Mouse (Mus musculus): ENCODE data around the gene Crlf1.
A peak's percentile ranks its signal among the peaks of the same experiment; 100 is the strongest.

Crlf1 gene

DNA sequence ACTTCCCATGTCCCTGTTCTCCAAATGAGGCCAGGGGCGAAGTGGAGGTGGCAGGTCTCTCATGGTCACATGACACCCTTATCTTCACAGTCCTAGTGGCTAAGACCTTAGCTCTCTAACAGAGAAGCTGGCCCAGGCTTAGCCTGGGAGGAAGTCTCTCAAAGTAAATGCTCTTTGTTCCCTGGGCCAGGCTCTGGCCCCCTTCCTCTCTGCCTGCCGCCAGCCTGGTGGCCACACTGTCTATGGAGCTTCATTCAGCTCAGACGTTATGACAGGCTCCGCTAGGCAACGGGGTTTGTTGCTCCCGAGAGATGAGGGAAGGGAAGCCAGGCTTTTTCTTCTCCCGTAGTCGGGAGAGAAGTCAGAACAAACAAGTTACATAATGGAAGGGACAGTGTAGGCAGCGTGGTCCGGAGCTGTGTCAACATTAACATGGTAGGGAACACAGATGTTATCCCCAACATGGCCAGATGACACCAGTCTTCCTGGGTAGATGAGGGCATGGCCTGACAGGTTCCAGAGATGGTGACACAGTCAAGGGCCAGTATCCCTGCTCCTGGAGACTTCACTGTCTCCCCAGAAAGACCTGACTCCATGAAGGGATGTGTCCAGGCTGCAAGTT, 23.6 kb upstream of the Crlf1 start:
- DNase-seq, result no peak

DNA sequence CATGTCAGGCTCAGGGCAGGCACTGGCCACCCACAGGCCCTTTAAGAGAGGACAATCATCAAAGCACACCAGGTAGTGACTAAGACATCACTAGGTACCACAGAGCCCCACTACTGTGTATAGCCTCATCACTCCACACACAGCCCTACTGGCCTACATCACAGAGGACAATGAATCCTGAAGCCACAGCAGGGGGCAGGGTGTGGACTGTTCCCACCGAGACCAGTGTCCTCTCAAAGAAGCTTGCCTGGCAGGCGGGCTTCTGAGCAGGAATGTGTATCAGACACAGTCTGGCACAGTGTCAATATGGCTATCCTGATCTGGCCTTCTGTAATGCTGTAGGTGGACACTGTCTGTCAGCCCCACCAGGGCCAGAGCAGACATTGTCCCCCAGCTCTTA, 23.0 kb upstream of the Crlf1 start:
- no peak for DNase-seq

DNA sequence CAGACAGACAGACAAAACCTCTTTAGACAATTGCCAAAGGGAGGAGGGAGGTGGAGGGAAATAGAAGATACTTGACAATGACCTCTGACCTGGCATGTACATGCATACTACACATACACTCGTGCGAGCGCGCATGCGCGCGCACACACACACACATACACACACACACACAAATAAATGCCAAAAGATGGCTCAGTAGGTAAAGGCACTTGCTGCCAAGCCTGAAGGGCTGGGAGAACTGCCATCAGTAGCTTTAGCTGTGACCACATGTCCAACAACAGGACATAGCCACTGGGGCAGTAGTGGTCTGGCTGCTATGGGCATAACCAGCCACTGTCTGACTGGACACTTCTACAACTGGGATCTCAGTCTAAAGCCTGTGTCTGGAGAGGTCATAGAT, 21.1 kb upstream of the Crlf1 start:
- DNase-seq, result no peak

DNA sequence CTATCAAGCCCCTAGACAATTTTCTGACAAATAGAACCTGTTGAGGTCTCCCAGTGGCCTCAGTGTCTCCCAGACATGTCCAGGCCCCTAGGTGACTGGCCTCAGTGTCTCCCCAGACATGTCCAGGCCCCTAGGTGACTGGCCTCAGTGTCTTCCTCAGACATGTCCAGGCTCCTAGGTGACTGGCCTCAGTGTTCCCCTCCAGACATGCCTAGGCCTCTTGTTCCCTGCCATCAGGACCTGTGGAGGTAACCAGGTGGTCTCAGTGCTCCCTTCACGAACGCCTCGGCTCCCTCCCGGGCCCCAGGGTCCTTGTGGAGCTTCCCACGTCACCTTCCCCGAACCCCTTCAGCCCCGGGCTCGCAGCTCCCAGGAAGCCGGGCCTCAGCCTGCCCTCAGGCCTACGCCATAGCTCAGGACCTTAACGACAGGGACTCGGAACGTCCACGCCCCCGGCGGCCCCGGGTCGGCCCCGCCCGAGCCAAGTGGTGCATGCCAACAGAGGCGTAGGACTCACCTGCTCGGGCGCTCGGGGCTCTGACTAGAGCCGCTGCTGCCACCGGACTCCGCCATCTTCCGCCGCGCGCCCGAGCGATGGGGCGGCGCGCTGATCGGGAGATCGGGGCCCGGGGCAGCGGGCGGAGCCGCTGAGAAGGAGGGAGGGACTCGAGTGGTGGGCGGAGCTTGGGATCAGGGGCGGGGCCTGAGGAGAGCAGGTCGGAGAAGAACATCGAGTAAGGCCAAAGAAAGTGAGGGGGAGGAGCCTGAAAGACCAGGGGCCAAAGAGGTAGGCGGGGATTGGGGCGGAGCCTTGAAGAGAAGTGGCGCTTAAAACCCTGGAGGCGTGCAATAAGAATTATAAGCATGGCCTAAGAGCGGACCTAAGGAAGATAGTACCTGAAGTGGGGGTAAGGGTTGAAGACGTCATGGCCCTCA, 16.4 kb upstream of the Crlf1 start, which contains the start of gene Klhl26:
Gene Klhl26 (minus strand): TSS at position 636 of the 936 bp plus-strand sequence.
- peak; percentile 93 to 94 for DNase-seq

DNA sequence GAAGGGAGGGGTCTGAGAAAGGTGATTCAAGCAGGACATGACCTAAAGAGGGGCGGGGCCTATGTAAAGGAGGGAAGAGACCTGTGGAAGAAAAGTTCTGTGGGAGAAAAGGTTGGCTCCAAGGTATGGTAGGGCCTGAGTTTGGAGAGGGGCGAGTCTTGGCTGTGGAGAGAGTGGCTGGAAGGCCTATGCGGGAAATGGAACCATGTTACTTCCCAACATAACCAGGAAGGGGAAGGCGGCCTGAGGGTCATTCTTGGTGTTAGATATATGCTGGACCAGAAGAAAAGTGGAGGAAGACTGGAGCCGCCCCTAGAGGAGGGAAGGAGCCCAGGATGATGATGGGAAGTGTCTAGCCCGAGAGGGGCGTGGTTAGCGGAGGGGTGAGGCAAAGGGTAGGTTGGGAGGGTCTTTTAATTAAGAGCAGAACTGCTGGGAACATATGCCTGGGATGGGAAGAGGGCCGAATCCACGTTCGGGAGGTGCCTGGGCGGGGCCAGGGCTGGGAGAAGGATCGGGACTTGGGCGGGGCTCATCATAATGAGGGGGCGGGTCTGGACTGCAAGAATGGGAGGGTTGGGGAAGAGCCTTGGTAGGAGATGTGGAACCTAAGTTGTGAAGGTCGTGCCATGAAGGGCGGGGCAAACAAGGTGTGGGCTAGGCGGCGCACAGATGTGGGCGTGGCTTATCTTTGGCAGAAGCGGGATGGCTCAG, 15.5 kb upstream of the Crlf1 start:
- peak in 1 of 2 experiments; percentile 33 for DNase-seq

DNA sequence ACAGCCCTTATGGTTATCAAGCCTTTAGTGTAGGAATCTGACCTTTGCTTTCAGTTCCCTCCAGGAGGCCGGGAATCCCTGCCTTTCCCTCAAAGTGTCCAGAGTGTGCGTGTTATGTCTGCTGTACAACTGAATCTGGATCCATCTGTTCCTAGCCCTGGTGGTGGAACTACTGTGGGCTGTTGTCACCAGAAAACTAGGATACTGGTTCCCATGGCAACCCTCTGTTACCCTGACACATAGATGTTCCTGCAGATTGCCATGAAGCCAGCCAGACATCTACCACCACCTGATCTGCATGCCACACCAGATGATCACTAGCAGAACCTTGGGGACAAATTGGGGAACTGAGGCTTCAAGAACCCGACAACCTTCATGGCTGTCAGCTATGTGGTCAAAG, 11.1 kb upstream of the Crlf1 start:
- DNase-seq, result no peak

DNA sequence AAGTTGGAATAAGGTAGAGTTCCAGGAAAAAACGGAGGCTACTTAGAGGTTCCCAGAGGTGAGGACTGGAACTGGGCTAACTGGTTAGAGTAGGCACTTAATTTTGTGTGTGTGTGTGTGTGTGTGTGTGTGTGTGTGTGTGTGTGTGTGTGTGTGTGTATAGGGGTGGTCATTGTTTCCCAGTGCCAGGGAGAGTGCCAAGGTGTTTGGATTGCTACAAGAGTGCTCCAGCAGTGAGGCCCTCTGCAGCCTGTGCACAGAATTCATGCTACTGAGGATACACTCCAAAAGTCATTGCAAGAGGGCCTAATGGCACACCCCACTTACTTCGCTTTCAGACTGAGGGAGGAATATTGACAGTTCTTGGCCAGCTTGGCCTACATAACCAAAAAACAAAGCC, 10.0 kb upstream of the Crlf1 start:
- DNase-seq, result no peak

DNA sequence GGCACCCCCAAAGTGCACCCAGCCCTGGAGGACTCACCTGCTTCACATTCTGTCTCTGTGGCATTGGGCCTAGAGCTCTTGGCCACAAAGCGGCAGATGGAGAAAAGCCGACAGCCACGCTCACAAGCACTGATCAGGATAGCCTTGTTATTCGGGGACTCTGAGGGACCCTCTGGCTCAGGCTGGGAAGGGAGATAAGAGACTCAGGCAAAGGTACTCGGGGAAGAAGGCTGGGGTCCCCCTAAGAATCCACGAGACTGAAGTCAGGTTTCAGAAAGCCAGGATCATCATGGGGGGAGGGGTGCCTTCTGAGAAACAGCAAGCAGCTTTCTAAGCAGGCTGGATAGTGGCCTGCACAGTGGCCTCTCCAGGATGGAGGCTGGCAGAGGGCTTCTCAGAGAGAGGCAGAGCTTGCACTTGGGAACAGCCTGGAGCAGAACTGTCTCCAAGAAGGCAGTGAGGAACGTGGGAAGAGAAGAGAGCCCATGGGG, 6.7 kb upstream of the Crlf1 start:
- no peak for DNase-seq

DNA sequence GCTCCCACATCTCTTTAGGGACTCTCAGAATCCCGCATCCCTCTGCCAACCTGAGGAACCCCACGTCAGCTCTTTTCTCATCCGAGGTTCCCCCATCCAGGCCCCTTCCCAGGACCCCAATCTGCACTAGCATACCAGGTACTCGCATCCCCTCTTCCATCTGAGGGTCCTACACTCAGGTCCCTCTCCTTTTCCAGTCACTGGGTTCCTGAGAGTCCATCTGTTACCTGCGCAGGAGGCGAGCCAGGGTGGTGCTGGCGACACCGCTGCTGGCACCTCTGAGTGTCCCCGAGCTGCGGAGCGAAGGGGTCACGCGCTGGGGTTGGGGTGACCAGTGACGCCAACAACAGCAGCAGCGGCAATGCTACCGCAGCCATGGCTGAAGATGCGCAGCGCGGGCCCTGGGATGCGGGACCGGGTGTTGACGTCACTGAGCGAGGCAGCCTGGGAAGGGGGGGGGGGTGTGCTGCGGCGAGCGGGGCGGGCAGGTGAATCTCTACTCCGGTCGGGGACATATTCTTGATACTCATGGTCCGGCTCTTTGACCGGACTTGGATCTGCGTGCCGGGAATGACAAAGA, 5.9 kb upstream of the Crlf1 start, which contains the start of gene Tmem59l:
Gene Tmem59l (minus strand): TSS at position 418 of the 580 bp plus-strand sequence.
- no peak for DNase-seq

DNA sequence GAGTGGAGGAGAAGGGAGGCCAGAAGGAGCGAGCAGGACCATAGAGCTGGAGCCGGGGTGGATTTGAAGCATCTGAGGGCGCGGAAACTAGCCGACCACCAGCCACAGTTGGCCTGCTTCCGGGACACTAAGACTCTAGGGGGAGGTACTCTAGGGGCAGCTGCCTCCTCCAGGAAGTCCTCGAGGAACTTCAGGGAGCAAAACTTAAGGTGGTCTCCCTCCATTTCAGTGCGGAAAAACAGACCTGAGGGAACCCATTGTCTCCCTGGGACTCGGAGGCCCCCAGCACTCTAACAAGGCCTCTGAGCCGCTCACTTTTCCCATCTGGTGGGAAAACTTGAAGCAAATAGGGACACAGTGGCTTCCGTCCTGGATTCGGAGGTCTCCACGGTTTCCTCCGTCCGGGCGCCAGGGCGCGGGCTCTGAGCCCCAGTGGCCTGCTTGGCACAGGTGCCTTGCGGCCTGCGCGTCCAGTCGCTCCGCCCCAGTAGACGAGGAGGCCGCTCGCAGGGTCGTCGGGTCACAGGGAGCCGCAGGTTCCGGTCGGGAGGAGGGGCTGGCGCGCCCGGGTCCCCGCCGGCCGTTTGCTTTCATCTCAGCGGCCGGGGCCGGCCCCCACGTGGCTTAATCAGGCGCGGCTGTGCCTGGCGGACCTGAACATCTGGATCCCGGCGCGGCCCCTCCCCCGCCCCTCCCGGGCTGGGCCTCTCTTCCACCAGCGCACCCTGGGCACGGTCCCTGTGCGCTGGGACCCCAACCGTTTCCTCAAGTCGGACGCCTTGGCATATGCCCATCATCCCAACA, 4.8 kb upstream of the Crlf1 start:
- peak in 1 of 2 experiments; percentile 38 for DNase-seq

DNA sequence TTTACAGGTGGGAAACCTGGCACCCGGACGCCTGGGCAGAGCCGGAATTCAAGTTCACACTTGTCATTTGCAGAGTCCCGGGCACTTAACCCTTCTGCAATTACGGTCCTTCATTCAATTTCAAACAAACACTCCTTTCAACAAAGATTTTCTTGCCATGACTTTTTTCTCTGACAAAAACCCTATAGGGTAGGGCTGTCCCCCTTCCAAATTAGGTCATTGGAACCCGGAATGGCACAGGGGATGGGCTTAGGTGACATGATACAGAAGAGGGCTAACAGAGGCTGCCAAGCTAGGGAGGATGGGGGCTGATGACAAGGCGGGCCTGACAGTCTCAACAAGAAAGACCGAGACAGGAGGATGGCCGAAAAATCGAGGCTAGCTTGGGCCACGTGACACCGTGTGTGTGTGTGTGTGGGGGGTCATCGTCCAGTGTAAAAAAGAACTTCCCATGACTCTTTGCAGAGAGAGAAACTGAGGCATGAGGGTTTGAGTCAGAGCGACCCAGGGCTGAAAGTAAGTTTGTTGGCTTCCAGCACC, 4.0 kb upstream of the Crlf1 start:
- DNase-seq, result no peak

DNA sequence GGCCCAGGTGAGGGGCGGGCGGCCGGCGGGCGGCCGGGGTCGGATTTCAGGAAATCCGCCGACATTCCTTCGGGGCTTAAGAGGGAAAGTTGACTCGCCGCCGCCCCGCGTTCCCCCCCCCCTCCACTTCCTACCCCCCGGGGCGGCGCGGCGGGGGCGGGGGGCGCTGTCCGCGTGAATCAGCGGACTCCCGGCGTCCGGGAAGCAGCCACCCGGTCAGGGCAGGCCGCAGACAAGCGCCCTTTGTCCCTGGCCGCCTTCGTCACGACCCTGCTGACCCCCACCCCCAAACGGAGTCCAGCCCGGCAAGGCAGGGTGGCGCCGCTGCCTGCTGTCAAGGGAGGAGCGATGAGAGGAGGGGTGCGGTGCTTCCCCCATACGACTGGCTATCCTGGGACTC, 3.4 kb upstream of the Crlf1 start:
- no peak for DNase-seq

DNA sequence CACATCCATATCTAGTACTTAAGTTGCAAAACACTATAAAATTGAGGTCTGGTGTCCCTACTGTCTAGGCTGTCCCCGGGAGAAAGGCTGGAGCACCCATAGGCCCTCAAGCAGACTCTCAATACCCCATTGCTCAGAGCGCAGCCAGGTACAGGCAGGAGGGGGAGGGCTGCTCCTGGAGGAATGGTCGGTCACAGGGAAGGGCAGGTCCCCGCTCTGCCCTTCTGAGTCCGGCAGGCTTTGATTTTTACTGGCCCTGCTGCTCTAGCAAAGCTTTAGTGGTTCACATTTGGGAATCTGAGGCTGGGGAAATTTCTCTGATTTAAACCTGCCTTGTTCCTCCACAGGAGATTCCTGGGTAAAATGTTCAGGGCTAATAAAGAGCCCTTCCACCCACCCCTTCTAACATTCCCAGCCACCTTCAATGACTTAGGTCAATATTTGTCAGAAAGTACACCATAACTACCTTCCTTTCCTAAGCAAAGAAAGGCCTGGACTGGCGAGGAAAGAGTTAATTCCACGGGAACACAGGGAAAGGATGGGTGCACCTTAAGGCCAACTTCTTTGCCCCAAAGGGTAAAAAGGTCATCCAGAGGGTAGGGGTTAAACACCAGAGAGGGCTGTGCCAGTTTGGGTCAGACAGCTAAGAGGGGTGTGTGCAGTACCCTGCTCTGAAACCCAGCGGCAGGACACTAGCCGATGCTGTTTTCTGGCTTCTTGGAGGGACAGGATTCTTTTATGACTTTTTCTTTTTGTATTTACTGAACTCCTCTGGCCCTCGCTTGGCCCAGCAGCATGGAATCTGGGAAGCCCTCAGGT, 2.7 kb upstream of the Crlf1 start:
- no peak for DNase-seq

DNA sequence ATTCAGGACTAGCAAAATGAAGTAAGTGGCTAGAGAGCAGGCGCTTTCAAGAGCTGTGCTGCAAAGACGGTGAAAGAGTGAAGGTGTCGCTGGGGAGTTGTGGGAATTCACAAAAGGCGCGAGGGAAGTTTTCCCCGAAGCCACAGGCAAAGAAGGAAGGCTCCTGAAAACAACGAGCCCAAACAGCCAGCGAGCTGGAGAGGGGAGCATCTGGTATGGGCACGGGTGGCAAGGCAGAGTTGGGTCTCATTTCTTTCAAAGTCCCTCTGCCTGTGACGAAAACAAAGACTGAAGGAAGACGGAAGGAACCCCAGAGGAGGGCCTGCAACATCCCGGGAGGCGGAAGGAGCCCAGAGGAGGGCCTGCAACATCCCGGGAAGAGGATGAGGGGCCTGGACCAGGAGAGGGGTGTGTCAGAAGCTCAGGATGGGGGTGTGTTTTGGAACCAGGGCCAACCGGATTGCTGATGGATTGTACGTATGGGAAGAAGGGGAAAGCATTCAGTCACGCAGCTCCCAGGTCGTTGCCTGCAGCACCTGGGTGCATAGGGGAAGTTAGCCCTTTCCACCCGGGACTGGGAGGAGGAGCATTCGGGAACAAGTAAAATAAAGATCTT, 2.0 kb upstream of the Crlf1 start:
- no peak for DNase-seq

DNA sequence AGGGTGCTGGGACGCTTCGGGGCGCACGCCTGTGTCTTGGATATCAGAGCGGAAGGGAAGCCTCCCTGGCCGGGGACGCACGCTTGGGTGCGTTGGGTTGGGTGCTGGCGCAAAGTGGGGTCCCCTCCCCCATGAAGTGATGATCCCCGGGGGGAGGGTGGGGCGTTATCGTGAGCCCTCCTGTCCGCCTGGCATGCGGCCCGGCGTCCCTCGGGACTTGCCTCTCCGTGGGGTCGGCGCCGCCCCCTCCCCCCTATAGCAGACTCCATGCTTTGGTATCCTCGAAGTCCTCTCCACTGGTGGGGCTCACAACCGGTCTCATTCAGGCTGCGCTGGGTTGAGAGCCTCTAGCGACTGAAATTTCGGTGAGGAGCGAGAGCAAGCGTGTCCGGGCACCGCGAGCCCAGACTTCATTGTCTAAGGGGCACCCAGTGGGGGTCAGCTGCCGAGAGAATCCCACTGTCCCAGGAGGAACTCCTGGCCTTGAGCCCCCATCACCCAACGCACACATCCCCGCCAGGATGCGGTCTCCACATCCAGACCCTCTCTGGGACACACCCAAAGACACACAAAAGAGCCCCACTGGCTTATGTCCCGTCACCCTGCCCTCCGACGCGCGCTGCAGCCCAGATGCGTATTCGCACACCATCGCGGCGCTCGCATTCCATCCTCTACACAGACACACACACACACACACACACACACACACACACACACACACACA, 896 bp downstream of the Crlf1 start:
- DNase-seq, result no peak

DNA sequence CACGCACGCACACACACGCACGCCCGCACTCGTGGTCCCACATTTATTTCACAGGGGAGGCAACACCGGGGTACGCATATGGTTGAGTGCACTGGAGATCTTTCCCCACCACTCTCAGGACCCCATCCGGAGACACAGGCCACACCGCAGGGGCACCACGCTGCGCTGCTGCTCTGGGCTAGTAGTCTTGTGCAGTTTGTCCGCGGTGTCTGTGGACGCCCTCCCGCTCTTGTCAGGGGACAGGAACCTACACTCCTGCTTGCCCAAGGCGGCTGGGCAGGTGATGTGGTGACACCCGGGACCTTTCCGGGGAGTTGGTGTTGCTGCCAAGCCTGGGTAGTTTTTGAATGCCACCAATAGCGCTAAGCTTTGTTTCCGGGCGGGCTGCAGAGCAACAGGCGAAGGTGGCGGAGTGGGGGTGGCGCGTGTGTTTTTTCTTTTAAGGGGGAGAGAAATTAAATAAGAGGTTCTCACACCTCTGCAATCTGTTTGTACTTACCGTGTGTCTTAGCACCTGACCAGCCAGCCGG, 1.5 kb downstream of the Crlf1 start:
- no peak for DNase-seq

DNA sequence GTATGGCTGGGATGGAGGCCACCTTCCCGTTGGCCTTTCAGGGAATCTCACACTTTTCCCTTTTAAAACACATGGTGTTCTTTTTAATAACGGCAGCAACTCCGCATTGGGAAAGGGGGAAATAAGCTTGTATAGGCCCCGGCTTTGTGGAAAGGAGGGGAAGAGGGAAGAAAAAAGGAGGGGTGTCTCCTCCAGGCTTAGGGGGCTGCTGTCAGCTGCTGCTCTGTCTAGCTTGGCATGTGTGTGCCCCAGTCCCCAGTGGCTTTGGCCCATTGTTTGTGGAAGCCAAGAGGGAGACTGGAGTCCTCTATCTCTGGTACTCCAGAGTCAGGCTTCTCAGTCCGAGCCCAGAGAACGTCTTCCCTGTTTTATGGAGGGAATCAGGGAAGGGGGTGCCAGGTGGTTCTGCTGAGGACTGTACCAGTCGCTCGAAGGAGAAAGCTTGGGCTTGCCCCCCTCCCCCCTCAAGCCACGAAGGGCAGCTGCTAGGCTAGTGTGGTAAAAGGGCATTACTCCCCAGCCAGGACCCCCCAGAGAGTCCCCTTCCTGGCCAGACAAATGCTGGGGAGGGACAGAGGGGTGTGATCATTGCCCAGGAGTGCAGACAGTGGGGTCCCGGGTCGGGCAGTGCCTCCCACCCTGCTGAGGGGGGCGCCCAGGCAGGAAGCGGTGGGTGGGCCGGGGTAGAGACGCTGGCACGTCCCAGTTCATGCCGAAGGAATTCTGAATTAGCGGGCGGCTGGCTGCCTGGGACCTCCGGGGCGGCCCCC, 2.2 kb downstream of the Crlf1 start:
- DNase-seq, result no peak

DNA sequence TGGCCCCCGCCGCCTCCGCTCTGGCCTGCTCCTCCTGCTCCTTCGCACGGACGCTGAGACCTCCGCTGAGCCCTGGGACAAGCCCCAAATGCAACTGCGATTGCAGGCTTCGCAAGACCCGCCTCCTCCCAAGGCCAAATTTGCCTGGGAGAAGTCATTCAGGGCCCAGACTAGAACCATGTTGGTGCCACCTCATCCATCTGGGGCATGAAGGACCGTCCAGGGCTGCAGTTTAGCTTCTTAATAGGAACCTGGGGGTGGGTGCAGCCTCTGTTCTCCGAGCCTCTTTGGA, 2.8 kb downstream of the Crlf1 start:
- no peak for DNase-seq
